Mouse (Mus musculus) bone marrow, adult 2 months (tissue): ENCODE data around the gene Man1b1.

Experiments used
- CTCF ChIP-seq: fragments of 200-500 bp; IDR thresholded peaks from 2 replicates; pipeline ENCODE4 v1.5.1; 2011; ENCODE audit warnings: low read length, control low read depth; ENCODE audit not compliant: control insufficient read depth, insufficient read depth
- POLR2A ChIP-seq: fragments of 200-500 bp; IDR thresholded peaks from 2 replicates; pipeline ENCODE4 v1.6.1; 2011; ENCODE audit warnings: low read depth, mild to moderate bottlenecking, control low read depth, low read length, borderline replicate concordance; ENCODE audit not compliant: control insufficient read depth

- TF ChIP-seq CTCF (no peak), POLR2A (no peak)
Measured at GRCm38 (mm10) chr2:25287927-25288649, 44.0 kb upstream of the Man1b1 start, which contains the start of gene Tmem210.
